ENCODE assay signal across 25 mouse cellular contexts in the genomic region with DNA sequence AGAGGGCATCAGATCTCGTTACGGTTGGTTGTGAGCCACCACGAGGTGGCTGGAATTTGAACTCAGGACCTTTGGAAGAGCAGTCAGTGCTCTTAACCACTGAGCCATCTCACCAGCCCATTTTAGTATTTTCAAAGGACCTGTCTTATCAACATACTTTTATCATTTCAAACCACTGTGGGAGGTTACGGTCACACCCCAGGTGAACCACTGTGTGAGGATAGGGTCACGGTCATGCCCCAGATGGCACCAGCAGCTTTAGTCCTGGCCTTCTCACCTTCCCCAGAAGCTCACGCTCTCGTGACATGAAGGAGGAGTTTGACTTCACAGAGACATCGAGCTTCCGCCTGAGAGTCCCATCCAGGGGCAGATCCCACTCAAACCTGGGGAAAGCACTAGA. TPM values are rescaled to one million over a fixed set of nuclear protein-coding genes. Genes with fewer than 3 reads are reported as not detected.
DNase-seq lines count a peak whose midpoint lies in the region; ATAC-seq lines count a peak whose summit lies in the region.
"Had no signal": no experiment of that assay in that cellular context is flagged by ENCODE, and none has a peak within 500 bp of the region (broad histone marks: within the 10 kb centered on the region; RNA-seq: fewer than 3 reads in every experiment).

No protein-coding gene starts in this region.

- peaks cover 10% of the 10 kb centered on the region for H3K4me1 ChIP-seq in liver, embryonic 11.5 days (replicated peaks; ENCODE audit: control insufficient read depth, insufficient read depth, low read length)
- H3K4me1 ChIP-seq in liver, embryonic 13.5 days (replicated peaks), result peaks cover 33% of the 10 kb centered on the region
- peaks cover 42% of the 10 kb centered on the region for H3K4me1 ChIP-seq in liver, embryonic 15.5 days (replicated peaks)
- peaks cover 5% of the 10 kb centered on the region for H3K4me1 ChIP-seq in forebrain, embryonic 10.5 days
- H3K4me1 ChIP-seq: hindbrain, embryonic 12.5 days; hindbrain, embryonic 15.5 days had no signal

- ATAC-seq in liver, embryonic 11.5 days (replicated peaks; ENCODE audit: low FRiP score), result 0 out of 2 replicates have a peak, but pooled peaks have one; percentile 27
- peak; percentile 62 for ATAC-seq in liver, embryonic 13.5 days (ENCODE audit: low read depth)
- ATAC-seq in liver, embryonic 15.5 days (ENCODE audit: insufficient read depth), result peak; percentile 56; the same call in 1 of the 2 replicates
- 0 out of 2 replicates have a peak, but pooled peaks have one; percentile 51 for ATAC-seq in megakaryocyte-erythroid progenitor cell, adult 5-6 weeks (replicated peaks; ENCODE audit: low FRiP score, low TSS enrichment, poor library complexity, severe bottlenecking)
- ATAC-seq: CD4-positive, CD25-positive, alpha-beta regulatory T cell, adult 4 months; forebrain, embryonic 14.5 days; forebrain, postnatal 0 days had no signal

- no peak overlapping the region for H3K9ac ChIP-seq in liver, embryonic 11.5 days (ENCODE audit: low read depth, low read length)
- no peak overlapping the region for H3K9ac ChIP-seq in liver, embryonic 13.5 days
- no peak overlapping the region for H3K9ac ChIP-seq in liver, embryonic 15.5 days
- H3K9ac ChIP-seq: forebrain, postnatal 0 days; hindbrain, embryonic 12.5 days; hindbrain, embryonic 15.5 days had no signal

- H3K36me3 ChIP-seq in liver, embryonic 11.5 days (ENCODE audit: control insufficient read depth, insufficient read depth, low read length), result peaks cover 7% of the 10 kb centered on the region
- peaks cover 44% of the 10 kb centered on the region for H3K36me3 ChIP-seq in liver, embryonic 13.5 days
- peaks cover 49% of the 10 kb centered on the region for H3K36me3 ChIP-seq in liver, embryonic 15.5 days (replicated peaks)
- peaks cover 2% of the 10 kb centered on the region; the same call in 1 of the 2 replicates for H3K36me3 ChIP-seq in forebrain, embryonic 10.5 days (replicated peaks)
- H3K36me3 ChIP-seq: hindbrain, embryonic 15.5 days had no signal

- H3K9me3 ChIP-seq in liver, embryonic 11.5 days (ENCODE audit: control insufficient read depth, low read length), result no peaks in the 10 kb centered on the region
- no peaks in the 10 kb centered on the region for H3K9me3 ChIP-seq in liver, embryonic 13.5 days (replicated peaks)
- H3K9me3 ChIP-seq in liver, embryonic 15.5 days (replicated peaks), result no peaks in the 10 kb centered on the region
- no peaks in the 10 kb centered on the region for H3K9me3 ChIP-seq in forebrain, embryonic 10.5 days
- H3K9me3 ChIP-seq: embryonic facial prominence, embryonic 10.5 days; embryonic facial prominence, embryonic 13.5 days; hindbrain, embryonic 12.5 days; hindbrain, embryonic 15.5 days had no signal

- no peak overlapping the region for H3K27ac ChIP-seq in liver, embryonic 11.5 days (ENCODE audit: low read depth, low read length)
- H3K27ac ChIP-seq in liver, embryonic 13.5 days, result no peak overlapping the region
- no peak overlapping the region for H3K27ac ChIP-seq in liver, embryonic 15.5 days (replicated peaks)
- H3K27ac ChIP-seq in forebrain, embryonic 10.5 days, result no peak overlapping the region
- H3K27ac ChIP-seq: embryonic facial prominence, embryonic 10.5 days; embryonic facial prominence, embryonic 13.5 days; heart, adult 2 months; hindbrain, embryonic 12.5 days; hindbrain, embryonic 15.5 days had no signal

- 77% methylated on average over 9 of the region's 9 CpGs for WGBS in liver, embryonic 11.5 days
- 67% methylated on average over 9 of the region's 9 CpGs for WGBS in liver, embryonic 13.5 days (ENCODE audit: insufficient replicate concordance)
- WGBS in liver, embryonic 15.5 days (ENCODE audit: insufficient replicate concordance), result 62% methylated on average over 9 of the region's 9 CpGs
- 94% methylated on average over 9 of the region's 9 CpGs for WGBS in forebrain, embryonic 10.5 days

- no peak overlapping the region for H3K4me3 ChIP-seq in liver, embryonic 11.5 days (ENCODE audit: low read depth, low read length)
- H3K4me3 ChIP-seq in liver, embryonic 13.5 days (replicated peaks), result no peak overlapping the region
- no peak overlapping the region for H3K4me3 ChIP-seq in liver, embryonic 15.5 days (replicated peaks)
- H3K4me3 ChIP-seq in forebrain, embryonic 10.5 days, result no peak overlapping the region
- H3K4me3 ChIP-seq: embryonic facial prominence, embryonic 10.5 days; embryonic facial prominence, embryonic 13.5 days; erythroblast, embryonic 14.5 days; heart, adult 2 months; hindbrain, embryonic 12.5 days; hindbrain, embryonic 15.5 days had no signal

- no peak for DNase-seq in liver, embryonic 11.5 days (ENCODE audit: low spot score)
- DNase-seq in liver, result no peak
- DNase-seq in liver, embryonic 13.5 days, result no peak
- no peak for DNase-seq in cerebellum, postnatal 36 days
- DNase-seq in forebrain, embryonic 10.5 days (ENCODE audit: extremely low spot score, low spot score), result no peak
- DNase-seq: adrenal gland, adult 2 months; adrenal gland, postnatal 14 days; cerebellum, adult 11 months; cerebellum, adult 2 months; cerebellum, adult 9-11 months; cerebellum, postnatal 25 days; embryo, embryonic 11 days; forebrain, postnatal 0 days; gastrocnemius, postnatal 25 days; heart, adult 2 months had no signal

- H3K27me3 ChIP-seq in liver, embryonic 11.5 days (replicated peaks; ENCODE audit: control insufficient read depth, insufficient read depth, low read length), result no peaks in the 10 kb centered on the region
- no peaks in the 10 kb centered on the region for H3K27me3 ChIP-seq in liver, embryonic 13.5 days
- H3K27me3 ChIP-seq in liver, embryonic 15.5 days, result no peaks in the 10 kb centered on the region
- H3K27me3 ChIP-seq in forebrain, embryonic 10.5 days (ENCODE audit: poor library complexity, severe bottlenecking), result peaks cover 15% of the 10 kb centered on the region

- H3K4me2 ChIP-seq in liver, embryonic 11.5 days, result no peak overlapping the region
- no peak overlapping the region for H3K4me2 ChIP-seq in liver, embryonic 13.5 days
- H3K4me2 ChIP-seq in liver, embryonic 15.5 days, result no peak overlapping the region
- H3K4me2 ChIP-seq: embryonic facial prominence, embryonic 13.5 days; heart, embryonic 11.5 days; hindbrain, embryonic 12.5 days; hindbrain, embryonic 15.5 days had no signal

RNA-seq across cellular contexts. Expression of a gene that starts 12.7 kb away (rescaled TPM):
- polyA plus RNA-seq in liver, embryonic 11.5 days (2014; fragmentation: Nextera tagmentation; extraction: Ambion mirVana), result 3.9 and 4.2 TPM in 2 replicates
- polyA plus RNA-seq in liver, embryonic 13.5 days (2015; fragmentation: Nextera tagmentation; extraction: Ambion mirVana), result 1.2 and 1.3 TPM in 2 replicates
- polyA plus RNA-seq in liver, embryonic 15.5 days (2015; fragmentation: Nextera tagmentation; extraction: Ambion mirVana), result 1.4 and 1.7 TPM in 2 replicates
- total RNA-seq in megakaryocyte-erythroid progenitor cell, adult 5-6 weeks (2014; fragmentation: Nextera tagmentation), result 3.7 and 6.3 TPM in 2 replicates
- total RNA-seq in megakaryocyte-erythroid progenitor cell, adult 5-6 weeks (2017), result 0.56 TPM in 1 of 2 replicates, not detected in the other
- polyA plus RNA-seq in forebrain, embryonic 10.5 days (2016; fragmentation: Nextera tagmentation; extraction: Ambion mirVana), result 1.9 and 2.0 TPM in 2 replicates

RNA-seq across cellular contexts. Expression of a gene that starts 14.5 kb away (rescaled TPM):
- 19.1 TPM in 2 replicates for polyA plus RNA-seq in liver, embryonic 11.5 days (2014; fragmentation: Nextera tagmentation; extraction: Ambion mirVana)
- 9.9 and 10.6 TPM in 2 replicates for polyA plus RNA-seq in liver, embryonic 13.5 days (2015; fragmentation: Nextera tagmentation; extraction: Ambion mirVana)
- 11.8 and 12.6 TPM in 2 replicates for polyA plus RNA-seq in liver, embryonic 15.5 days (2015; fragmentation: Nextera tagmentation; extraction: Ambion mirVana)
- total RNA-seq in megakaryocyte-erythroid progenitor cell, adult 5-6 weeks (2014; fragmentation: Nextera tagmentation), result 49.7 and 53.8 TPM in 2 replicates
- total RNA-seq in megakaryocyte-erythroid progenitor cell, adult 5-6 weeks (2017), result 59.2 and 66.2 TPM in 2 replicates
- 8.6 and 10.3 TPM in 2 replicates for polyA plus RNA-seq in forebrain, embryonic 10.5 days (2016; fragmentation: Nextera tagmentation; extraction: Ambion mirVana)

RNA-seq across cellular contexts. Expression of a gene that starts 17.2 kb away (rescaled TPM):
- polyA plus RNA-seq in liver, embryonic 11.5 days (2014; fragmentation: Nextera tagmentation; extraction: Ambion mirVana), result 639 and 685 TPM in 2 replicates
- 498 and 524 TPM in 2 replicates for polyA plus RNA-seq in liver, embryonic 13.5 days (2015; fragmentation: Nextera tagmentation; extraction: Ambion mirVana)
- polyA plus RNA-seq in liver, embryonic 15.5 days (2015; fragmentation: Nextera tagmentation; extraction: Ambion mirVana), result 483 and 484 TPM in 2 replicates
- total RNA-seq in megakaryocyte-erythroid progenitor cell, adult 5-6 weeks (2014; fragmentation: Nextera tagmentation), result 655 and 828 TPM in 2 replicates
- 663 and 819 TPM in 2 replicates for total RNA-seq in megakaryocyte-erythroid progenitor cell, adult 5-6 weeks (2017)
- polyA plus RNA-seq in forebrain, embryonic 10.5 days (2016; fragmentation: Nextera tagmentation; extraction: Ambion mirVana), result 712 and 780 TPM in 2 replicates

RNA-seq across cellular contexts. Expression of a gene that starts 36.4 kb away (rescaled TPM):
- polyA plus RNA-seq in liver, embryonic 11.5 days (2014; fragmentation: Nextera tagmentation; extraction: Ambion mirVana), result 9.9 and 11.1 TPM in 2 replicates
- polyA plus RNA-seq in liver, embryonic 13.5 days (2015; fragmentation: Nextera tagmentation; extraction: Ambion mirVana), result 6.2 and 7.1 TPM in 2 replicates
- polyA plus RNA-seq in liver, embryonic 15.5 days (2015; fragmentation: Nextera tagmentation; extraction: Ambion mirVana), result 4.9 and 5.8 TPM in 2 replicates
- total RNA-seq in megakaryocyte-erythroid progenitor cell, adult 5-6 weeks (2014; fragmentation: Nextera tagmentation), result 5.6 and 6.7 TPM in 2 replicates
- 8.3 and 10.2 TPM in 2 replicates for total RNA-seq in megakaryocyte-erythroid progenitor cell, adult 5-6 weeks (2017)
- 11.8 and 14.0 TPM in 2 replicates for polyA plus RNA-seq in forebrain, embryonic 10.5 days (2016; fragmentation: Nextera tagmentation; extraction: Ambion mirVana)

RNA-seq across cellular contexts. Expression of a gene that starts 37.9 kb away (rescaled TPM):
- 3,476 and 3,859 TPM in 2 replicates for polyA plus RNA-seq in liver, embryonic 11.5 days (2014; fragmentation: Nextera tagmentation; extraction: Ambion mirVana)
- 2,776 and 3,150 TPM in 2 replicates for polyA plus RNA-seq in liver, embryonic 13.5 days (2015; fragmentation: Nextera tagmentation; extraction: Ambion mirVana)
- 1,944 and 2,155 TPM in 2 replicates for polyA plus RNA-seq in liver, embryonic 15.5 days (2015; fragmentation: Nextera tagmentation; extraction: Ambion mirVana)
- 7,210 and 7,602 TPM in 2 replicates for total RNA-seq in megakaryocyte-erythroid progenitor cell, adult 5-6 weeks (2014; fragmentation: Nextera tagmentation)
- 3,211 and 3,934 TPM in 2 replicates for total RNA-seq in megakaryocyte-erythroid progenitor cell, adult 5-6 weeks (2017)
- polyA plus RNA-seq in forebrain, embryonic 10.5 days (2016; fragmentation: Nextera tagmentation; extraction: Ambion mirVana), result 3,608 and 3,665 TPM in 2 replicates
